Mouse (Mus musculus) gastrocnemius, adult 2 months (tissue): ENCODE results near the gene Tmem144. TPM values are rescaled to one million over a fixed set of nuclear protein-coding genes. Genes with fewer than 3 reads are reported as not detected.
A peak's percentile ranks its signal among the peaks of the same experiment; 100 is the strongest.

ENCODE experiments used
- DNase-seq: peaks from one replicate; pipeline ENCODE4 v3.0.0; 2022
- H3K27ac ChIP-seq: fragments of 200-600 bp; 2 replicates; pipeline ENCODE4 v1.8.1; 2022; ENCODE audit warnings: mild to moderate bottlenecking
- H3K4me3 ChIP-seq: fragments of 200-600 bp; 2 replicates; pipeline ENCODE4 v1.8.1; 2022; ENCODE audit warnings: mild to moderate bottlenecking, moderate library complexity
- CTCF ChIP-seq: fragments of 200-600 bp; IDR thresholded peaks from 2 replicates; pipeline ENCODE4 v1.8.1; 2022; ENCODE audit warnings: antibody characterized with exemption, mild to moderate bottlenecking, moderate library complexity
- intact Hi-C: fragments of 180-260 bp; cut with DNase I; formaldehyde crosslinking; loops from one replicate; pipeline ENCODE4 v1.15.1; 2025
- total RNA-seq, 2 experiments: library from RNA; stranded (reverse); gene quantifications; 2 replicates each; pipeline ENCODE4 v1.2.3; 2021

Gene Tmem144
- total RNA-seq, 2 experiments from 2014 or later = 0.74 to 2.7 TPM

DNA sequence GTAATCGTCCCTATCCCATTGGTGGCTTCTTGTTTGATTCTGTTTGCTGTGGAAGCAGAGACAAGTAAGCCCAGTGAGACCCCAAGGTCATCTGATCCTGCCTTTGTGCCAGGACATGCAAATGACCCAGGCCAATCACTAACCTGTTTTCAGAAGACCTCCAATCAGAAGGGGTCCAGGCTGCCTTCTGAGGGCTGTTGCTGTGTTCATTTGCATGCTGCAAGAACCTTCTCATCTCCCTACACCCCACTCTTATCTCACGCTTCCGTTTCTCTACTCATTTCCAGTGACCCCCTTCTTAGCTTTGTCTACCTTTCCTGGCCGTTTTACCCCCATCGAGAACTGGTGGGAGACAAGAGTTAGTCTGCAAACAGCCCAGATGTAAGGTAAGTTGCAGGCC lies 31.7 kb upstream of the Tmem144 start, which contains the start of gene Fam198b:
Gene Fam198b (plus strand): TSS at position 229 of the 400 bp plus-strand sequence.
- DNase-seq = no peak
- TF ChIP-seq CTCF = no peak
- Histone ChIP-seq H3K4me3 (peak within 1 kb of the TSS; percentile 75), H3K27ac (peak within 1 kb of the TSS; percentile 84)
- intact Hi-C loops = no loop called here

DNA sequence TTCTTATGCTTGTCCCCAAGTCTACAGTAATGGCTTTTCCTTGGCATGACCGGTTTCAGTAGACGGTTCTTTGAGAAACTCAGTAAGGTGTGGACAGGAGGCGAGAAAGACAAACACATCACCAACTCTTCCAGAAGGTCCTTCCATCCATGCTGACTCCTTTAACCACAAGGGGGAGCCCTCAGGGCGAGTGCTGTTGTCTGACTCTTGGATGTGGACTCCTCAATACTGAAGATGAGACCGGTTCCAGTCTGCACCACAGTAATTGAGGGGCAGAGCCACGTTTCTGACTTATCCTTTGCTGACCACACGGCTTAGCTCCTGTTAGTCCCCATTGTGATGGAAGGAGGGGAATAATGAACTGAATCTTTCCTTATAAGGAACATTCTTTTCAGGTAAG lies 30.5 kb upstream of the Tmem144 start:
- peak; percentile 78 for DNase-seq

DNA sequence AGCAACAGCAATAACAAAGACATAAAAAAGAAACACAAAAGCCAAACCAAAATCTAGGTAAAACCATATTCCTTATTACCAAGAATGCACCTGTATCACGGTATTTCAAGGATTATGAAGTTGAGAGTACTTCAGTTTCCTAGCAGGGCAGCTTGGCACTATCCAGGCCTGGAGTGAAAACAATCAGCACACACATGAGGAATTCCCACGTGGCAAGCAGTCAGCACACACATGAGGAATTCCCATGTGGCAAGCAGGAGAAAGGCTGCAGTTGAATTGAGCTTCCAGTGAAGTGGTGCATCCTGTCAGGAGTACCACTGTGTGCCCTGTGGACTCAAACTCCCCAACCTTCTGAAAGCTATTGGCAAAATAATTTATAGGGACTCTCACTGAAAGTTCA lies 29.1 kb upstream of the Tmem144 start:
- Histone ChIP-seq H3K27ac (no peak overlapping the region), H3K4me3 (no peak overlapping the region)
- intact Hi-C loops = no loop called here
- no peak for DNase-seq
- TF ChIP-seq CTCF = no peak

More for the DNA sequence above, 30.5 kb upstream of the Tmem144 start:
- H3K27ac ChIP-seq = 0 out of 2 replicates have a peak overlapping the region, but pooled peaks have one; percentile 3
- intact Hi-C loops = loop anchor here (1.0 kb wide), 1 partner anchor 175 kb away; no protein-coding TSS in a partner anchor
- H3K4me3 ChIP-seq = no peak overlapping the region
- TF ChIP-seq CTCF = peak; percentile 97

GRCm38 (mm10) chr3:79879246-79879645 lies 26.7 kb upstream of the Tmem144 start:
- no peak for TF ChIP-seq CTCF
- no peak overlapping the region for H3K27ac ChIP-seq
- no peak overlapping the region for H3K4me3 ChIP-seq
- intact Hi-C loops = no loop called here
- DNase-seq = no peak

GRCm38 (mm10) chr3:79878350-79878749 lies 25.8 kb upstream of the Tmem144 start:
- no peak overlapping the region for H3K27ac ChIP-seq
- intact Hi-C loops = no loop called here
- no peak for TF ChIP-seq CTCF
- H3K4me3 ChIP-seq = no peak overlapping the region
- DNase-seq = no peak

DNA sequence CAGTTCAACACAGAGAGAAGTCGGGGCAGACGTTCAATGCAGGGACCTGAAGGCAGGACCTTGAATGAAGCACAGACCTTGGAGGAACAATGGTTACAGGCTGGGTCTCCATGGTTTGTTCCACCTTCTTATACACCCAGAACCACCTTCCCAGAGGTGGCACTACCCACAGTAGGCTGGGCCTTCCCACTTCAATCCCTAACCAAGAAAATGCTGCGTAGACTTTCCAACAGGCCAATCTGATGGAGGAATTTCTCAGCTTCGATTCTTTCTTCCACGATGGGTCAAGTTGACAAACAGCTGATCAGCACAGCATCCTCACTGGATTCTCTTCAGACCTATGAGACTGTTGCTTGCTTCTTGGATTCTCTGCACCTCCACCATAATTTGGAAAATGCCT lies 22.9 kb upstream of the Tmem144 start:
- no peak for TF ChIP-seq CTCF
- DNase-seq = no peak
- no peak overlapping the region for H3K4me3 ChIP-seq
- no peak overlapping the region for H3K27ac ChIP-seq
- intact Hi-C loops = no loop called here

DNA sequence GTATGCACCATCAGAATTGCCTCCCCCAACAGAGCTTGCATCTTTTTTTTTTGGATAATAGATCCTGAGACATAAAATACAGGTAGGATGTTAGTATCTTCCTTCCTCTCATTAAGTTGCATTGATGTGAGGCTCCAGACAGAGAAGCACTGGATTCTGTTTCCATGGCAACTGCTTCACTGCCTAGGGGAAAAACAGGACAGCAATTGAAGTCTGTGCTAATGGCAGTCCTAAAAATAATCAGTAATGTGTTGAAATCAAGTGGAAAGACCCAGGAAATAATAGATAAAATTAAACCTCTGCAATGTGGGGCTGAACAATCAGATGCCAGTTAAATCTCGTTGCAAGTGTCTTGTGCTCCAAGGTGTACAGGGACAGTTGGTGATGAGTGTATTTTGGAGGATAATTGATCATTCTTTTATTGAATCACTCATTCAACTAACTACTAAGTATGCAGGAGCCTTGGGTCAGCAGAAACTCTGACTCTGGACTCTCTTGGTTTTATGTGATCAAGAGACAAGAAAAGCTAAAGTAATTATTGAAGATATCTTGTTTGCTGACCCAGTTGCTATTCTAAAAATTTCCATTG lies 14.6 kb upstream of the Tmem144 start:
- no peak for DNase-seq
- Histone ChIP-seq H3K27ac (no peak overlapping the region), H3K4me3 (no peak overlapping the region)
- TF ChIP-seq CTCF = no peak
- intact Hi-C loops = no loop called here

- no peak overlapping the region for H3K27ac ChIP-seq
- intact Hi-C loops = no loop called here
- TF ChIP-seq CTCF = no peak
- H3K4me3 ChIP-seq = no peak overlapping the region
- DNase-seq = no peak
Measured at GRCm38 (mm10) chr3:79866526-79866925, 14.0 kb upstream of the Tmem144 start.

DNA sequence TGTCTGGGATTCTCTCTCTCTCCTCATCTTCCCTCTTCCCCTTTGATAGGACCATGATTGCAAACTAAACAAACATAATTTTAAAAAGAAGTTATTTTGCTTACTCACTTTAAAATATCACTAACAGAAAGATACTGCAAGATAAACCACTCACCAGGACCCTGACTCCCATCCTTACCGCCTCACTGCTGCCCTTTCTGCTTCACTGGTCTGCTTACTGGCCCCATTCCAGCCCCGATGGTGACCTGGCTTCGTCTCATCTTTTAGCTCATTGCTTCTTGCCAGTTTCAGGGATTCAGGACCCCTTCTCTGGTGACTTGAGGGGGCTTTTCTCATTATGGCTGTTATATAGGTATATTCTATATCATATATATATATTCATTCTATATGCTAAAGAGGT lies 13.5 kb upstream of the Tmem144 start:
- TF ChIP-seq CTCF = no peak
- Histone ChIP-seq H3K4me3 (no peak overlapping the region), H3K27ac (no peak overlapping the region)
- no peak for DNase-seq
- intact Hi-C loops = no loop called here

GRCm38 (mm10) chr3:79864824-79865223 lies 12.3 kb upstream of the Tmem144 start:
- intact Hi-C loops = no loop called here
- DNase-seq = no peak
- no peak overlapping the region for H3K4me3 ChIP-seq
- no peak overlapping the region for H3K27ac ChIP-seq
- TF ChIP-seq CTCF = no peak

DNA sequence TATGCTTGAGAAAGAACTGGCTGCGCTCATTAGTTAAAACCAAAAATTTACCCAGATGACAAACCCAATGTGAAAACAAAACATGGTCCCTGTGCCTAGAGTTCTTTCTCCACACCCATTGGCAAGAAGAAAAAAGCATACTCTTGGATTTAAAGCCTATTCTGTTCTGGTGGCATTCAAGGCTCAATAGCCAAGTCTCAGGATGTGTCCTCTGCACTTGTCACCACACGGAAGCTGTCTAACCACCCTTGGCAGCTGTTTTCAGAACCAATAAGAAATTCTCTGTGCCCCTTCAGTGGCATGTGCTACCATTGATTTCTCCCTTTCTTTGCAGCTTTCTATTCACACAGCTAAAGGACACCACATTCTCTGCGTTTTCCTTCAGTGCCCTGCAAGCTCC lies 5.6 kb upstream of the Tmem144 start:
- TF ChIP-seq CTCF = no peak

GRCm38 (mm10) chr3:79857780-79858179 lies 5.2 kb upstream of the Tmem144 start:
- Histone ChIP-seq H3K27ac (no peak overlapping the region), H3K4me3 (no peak overlapping the region)
- no peak for TF ChIP-seq CTCF
- intact Hi-C loops = no loop called here
- no peak for DNase-seq

More for the DNA sequence above, 5.6 kb upstream of the Tmem144 start:
- intact Hi-C loops = no loop called here
- Histone ChIP-seq H3K4me3 (no peak overlapping the region), H3K27ac (no peak overlapping the region)
- no peak for DNase-seq

- intact Hi-C loops = no loop called here
- Histone ChIP-seq H3K4me3 (no peak overlapping the region), H3K27ac (no peak overlapping the region)
- no peak for TF ChIP-seq CTCF
- no peak for DNase-seq
Measured at GRCm38 (mm10) chr3:79852108-79852507, 465 bp downstream of the Tmem144 start.

DNA sequence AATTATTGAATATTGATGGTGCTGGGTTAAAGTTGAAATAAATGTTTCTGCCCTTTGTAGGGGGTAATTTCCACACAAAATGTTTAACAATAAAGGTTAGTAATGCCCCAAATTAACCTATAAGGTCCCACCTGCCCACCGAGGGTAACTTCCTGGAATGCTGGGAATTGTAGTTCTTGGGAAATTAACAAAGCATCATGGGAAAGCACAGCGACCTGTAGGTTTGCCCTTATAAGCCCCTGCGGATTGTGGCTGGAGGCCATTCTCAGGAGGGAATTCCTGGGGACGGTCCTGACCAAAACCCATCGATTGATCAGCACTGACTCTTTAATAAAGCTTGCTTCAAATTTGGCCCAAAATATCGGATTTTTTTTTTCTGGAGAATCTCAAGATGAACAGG lies 1.9 kb downstream of the Tmem144 start:
- intact Hi-C loops = no loop called here
- no peak overlapping the region for H3K4me3 ChIP-seq
- no peak for TF ChIP-seq CTCF
- no peak overlapping the region for H3K27ac ChIP-seq
- no peak for DNase-seq

DNA sequence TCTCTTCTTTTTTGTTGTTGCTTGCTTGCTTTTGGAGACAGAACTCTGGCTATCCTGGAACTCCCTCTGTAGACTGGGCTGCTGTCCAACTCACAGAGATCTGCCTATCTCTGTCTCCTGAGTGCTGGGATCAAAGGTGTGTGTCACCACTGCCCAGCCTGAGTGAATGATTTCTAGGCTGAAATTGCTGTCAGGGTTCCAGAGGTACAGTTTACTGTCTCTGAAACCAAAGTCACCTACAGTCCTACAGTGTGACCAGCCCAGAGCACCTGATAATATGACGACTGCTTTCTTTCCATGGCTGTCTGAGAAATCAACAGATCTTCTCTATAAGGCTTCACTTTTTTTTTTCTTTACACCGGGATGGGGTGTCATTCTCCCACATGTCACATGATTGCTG lies 3.0 kb downstream of the Tmem144 start:
- intact Hi-C loops = no loop called here
- Histone ChIP-seq H3K4me3 (no peak overlapping the region), H3K27ac (no peak overlapping the region)
- DNase-seq = no peak
- no peak for TF ChIP-seq CTCF
